Mouse (Mus musculus): Measurements from ENCODE around the gene Zfp950.

The Zfp950 gene

GRCm38 (mm10) chr19:61057581-61057980, 83.1 kb downstream of the Zfp950 start:
- peak in 1 of 2 experiments; percentile 21 for DNase-seq (ENCODE audit: low spot score in 2 of 2)

DNA sequence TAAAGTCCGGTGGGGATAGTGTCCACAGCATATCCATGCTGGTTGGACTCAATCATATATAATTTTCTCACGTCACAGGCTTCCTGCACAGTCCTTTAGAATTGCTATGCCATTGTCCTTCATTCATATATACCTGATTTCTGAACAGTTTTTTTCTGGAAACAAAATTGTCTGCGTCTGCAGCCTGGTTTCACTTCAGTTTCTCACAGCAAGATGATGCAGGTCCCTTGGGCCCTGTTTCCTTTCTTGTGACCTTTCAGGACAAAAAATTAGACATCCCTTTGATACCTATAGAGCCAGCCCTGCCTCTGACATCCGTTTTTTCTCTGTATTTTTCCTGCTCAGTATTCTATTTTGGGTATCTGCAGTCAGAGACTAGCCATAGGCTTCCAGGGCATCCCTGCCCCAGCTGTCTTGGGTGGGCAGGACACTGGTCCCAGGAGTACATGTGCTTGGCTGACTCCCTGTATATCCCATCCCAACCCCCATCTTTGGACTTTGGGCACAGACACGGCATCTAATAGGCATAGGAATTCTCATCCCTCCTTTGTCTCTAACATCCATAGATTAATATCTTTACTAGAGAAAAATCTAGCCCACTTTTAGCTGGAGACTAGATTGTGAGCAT, 83.7 kb downstream of the Zfp950 start:
- DNase-seq (ENCODE audit: low spot score in 2 of 2): no peak

- no peak for DNase-seq (ENCODE audit: low spot score in 2 of 2)
Measured at GRCm38 (mm10) chr19:61052786-61053185, 87.9 kb downstream of the Zfp950 start.

- no peak for DNase-seq (ENCODE audit: low spot score in 2 of 2)
Measured at GRCm38 (mm10) chr19:61052008-61052407, 88.6 kb downstream of the Zfp950 start.

DNA sequence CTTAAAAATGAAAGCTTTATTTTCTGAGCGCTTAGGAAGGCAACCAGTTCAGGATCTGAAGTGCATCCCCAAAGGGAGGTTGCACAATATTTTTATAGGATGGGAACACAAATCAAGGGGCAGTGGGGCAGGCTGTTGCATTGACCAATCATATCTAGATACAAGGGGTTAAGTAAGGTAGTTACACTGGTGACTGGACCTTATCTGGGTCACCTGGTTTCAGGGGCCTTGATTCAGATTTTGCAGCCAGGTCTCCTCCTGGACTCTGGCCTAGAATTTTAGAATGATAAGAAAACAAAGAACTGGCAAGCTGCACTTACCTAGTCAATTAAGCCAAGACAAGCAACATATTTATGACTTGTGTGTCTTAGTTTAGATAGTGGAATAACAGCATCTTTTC, 89.5 kb downstream of the Zfp950 start:
- DNase-seq (ENCODE audit: low spot score in 2 of 2): no peak

GRCm38 (mm10) chr19:61049413-61049812, 91.2 kb downstream of the Zfp950 start:
- DNase-seq (ENCODE audit: low spot score in 2 of 2): no peak

DNA sequence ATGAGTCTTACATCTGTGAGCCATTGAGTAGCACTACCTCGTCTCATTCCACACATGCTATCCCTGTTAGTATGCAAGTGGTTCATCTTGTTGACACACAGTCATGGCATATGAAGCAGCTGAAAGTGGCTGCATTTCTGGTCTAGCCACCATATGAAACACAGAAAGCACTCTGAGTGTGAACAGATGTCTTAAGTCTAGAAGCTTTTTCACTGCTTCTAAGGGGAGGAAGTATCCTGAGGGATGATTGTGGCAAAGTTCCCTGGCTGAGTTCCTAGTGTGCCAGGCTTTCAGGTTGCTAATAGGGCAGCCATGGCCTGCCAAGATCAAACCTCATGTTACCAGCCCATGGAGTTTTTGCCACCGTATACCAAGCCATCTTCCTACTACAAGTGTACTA, 92.0 kb downstream of the Zfp950 start:
- no peak for DNase-seq (ENCODE audit: low spot score in 2 of 2)

DNA sequence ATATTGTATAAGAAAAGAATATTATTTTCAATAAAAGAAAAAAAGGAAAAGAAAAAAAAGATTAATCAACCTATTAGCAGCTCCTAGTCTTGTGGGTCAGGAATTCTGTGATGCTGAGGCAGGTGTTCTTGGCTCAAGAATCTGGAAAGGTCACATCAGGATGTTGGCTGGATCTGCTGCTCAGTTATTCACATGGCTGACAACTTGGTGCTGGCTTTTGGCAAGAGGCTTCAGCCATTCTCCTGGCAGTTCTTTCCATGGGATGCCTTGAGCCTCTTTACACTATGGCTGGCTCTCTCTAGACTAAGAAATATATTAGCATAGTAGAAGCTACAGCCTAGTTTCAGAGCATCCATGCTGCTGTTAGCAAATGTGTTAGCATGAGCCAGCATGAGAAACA, 101.5 kb downstream of the Zfp950 start:
- DNase-seq (ENCODE audit: low spot score in 2 of 2): no peak

GRCm38 (mm10) chr19:61031570-61031969, 109.1 kb downstream of the Zfp950 start:
- no peak for DNase-seq (ENCODE audit: low spot score in 2 of 2)

GRCm38 (mm10) chr19:61021939-61022566, 118.6 kb downstream of the Zfp950 start:
- no peak for DNase-seq (ENCODE audit: low spot score in 2 of 2)

DNA sequence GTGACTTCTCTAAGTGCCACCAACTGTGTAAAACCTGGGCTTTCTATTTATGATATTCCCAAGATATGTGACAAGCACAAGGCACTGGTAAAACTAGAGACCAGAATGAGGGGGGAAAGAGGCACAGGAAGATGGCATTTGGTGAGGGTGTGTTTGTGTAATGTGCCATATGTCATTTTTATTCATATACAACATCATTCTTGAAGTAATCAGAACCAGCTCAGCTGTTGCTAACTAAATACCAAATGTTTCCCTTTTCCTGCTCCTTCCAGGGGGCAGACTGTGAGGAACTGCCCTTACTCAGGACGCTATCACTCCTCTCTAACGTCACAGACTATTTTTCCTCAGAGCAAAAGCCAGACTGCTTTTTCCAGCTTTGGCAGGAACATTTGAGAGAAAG, 119.1 kb downstream of the Zfp950 start:
- no peak for DNase-seq (ENCODE audit: low spot score in 2 of 2)

GRCm38 (mm10) chr19:61017477-61018266, 123.0 kb downstream of the Zfp950 start:
- DNase-seq (ENCODE audit: low spot score in 2 of 2): no peak

DNA sequence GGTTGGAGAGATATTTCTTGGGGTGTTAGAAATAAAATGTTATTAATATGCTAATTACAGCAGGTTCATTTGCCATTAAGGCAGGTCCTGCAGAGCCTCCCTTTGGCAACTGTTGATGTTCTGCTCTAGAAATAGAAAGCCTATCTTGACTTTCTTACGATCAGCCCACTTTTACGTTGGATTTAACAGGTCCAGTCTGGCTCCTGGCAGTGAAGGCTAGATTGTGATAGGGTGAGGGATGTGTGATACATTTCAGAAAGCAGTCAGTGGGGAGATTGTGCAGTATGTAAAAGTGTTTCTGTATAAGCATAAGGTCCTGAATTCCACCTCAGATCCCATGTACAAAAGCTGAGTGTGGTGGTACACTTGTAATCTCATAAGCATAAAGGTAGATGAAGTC, 131.4 kb downstream of the Zfp950 start:
- no peak for DNase-seq (ENCODE audit: low spot score in 2 of 2)

Data from urinary bladder, postnatal 4 days (tissue).